Mouse (Mus musculus) heart, embryonic 10.5 days (tissue): ENCODE measurements around the gene Hes1. TPM values are rescaled to one million over a fixed set of nuclear protein-coding genes. Genes with fewer than 3 reads are reported as not detected.
A peak's percentile ranks its signal among the peaks of the same experiment; 100 is the strongest.

Experiments
- DNase-seq: peaks from one replicate; pipeline ENCODE4 v3.0.0-alpha.2; 2017; ENCODE audit warnings: low spot score
- H3K27ac ChIP-seq: fragments of 300-500 bp; sonication (generic); 2 replicates; pipeline ENCODE4 v1.5.1; 2016; ENCODE audit warnings: mild to moderate bottlenecking
- H3K27me3 ChIP-seq: fragments of 300-500 bp; sonication (generic); 2 replicates; pipeline ENCODE4 v1.6.1; 2016; ENCODE audit warnings: mild to moderate bottlenecking; ENCODE audit not compliant: poor library complexity, insufficient read depth, severe bottlenecking
- H3K36me3 ChIP-seq: fragments of 300-500 bp; sonication (generic); 2 replicates; pipeline ENCODE4 v1.6.1; 2016; ENCODE audit warnings: mild to moderate bottlenecking, moderate library complexity
- H3K4me1 ChIP-seq: fragments of 300-500 bp; sonication (generic); 2 replicates; pipeline ENCODE4 v1.6.1; 2016; ENCODE audit warnings: mild to moderate bottlenecking
- H3K4me3 ChIP-seq: fragments of 300-500 bp; sonication (generic); 2 replicates; pipeline ENCODE4 v1.5.1; 2016; ENCODE audit warnings: mild to moderate bottlenecking, moderate library complexity
- H3K9me3 ChIP-seq: fragments of 300-500 bp; sonication (generic); 2 replicates; pipeline ENCODE4 v1.6.1; 2016; ENCODE audit warnings: mild to moderate bottlenecking, moderate library complexity
- WGBS: fragments of 180-500 bp; shearing (Covaris S2); methylation state at CpG from one replicate; pipeline ENCODE4 v1.1.7; 2016; 5-methylcytosine and 5-hydroxymethylcytosine counted together
- polyA plus RNA-seq: library from polyadenylated mRNA; unstranded; fragments of >200 nt; fragmentation: Nextera tagmentation; extraction: Ambion mirVana; gene quantifications from 2 replicates; pipeline ENCODE4 v1.2.1, GENCODE M21; 2016

Gene Hes1
- polyA plus RNA-seq, 1 experiment from 2014 or later = 35.2 TPM

- Histone ChIP-seq H3K4me3 (no peak overlapping the region), H3K27me3 (peaks cover 56% of the 10 kb centered on the region), H3K4me1 (peaks cover 33% of the 10 kb centered on the region), H3K27ac (no peak overlapping the region), H3K9me3 (no peaks in the 10 kb centered on the region), H3K36me3 (no peaks in the 10 kb centered on the region)
- 52% methylated on average over 5 of the region's 5 CpGs for WGBS
- no peak for DNase-seq
Measured at GRCm38 (mm10) chr16:30034979-30035440, 29.2 kb upstream of the Hes1 start.

- Histone ChIP-seq H3K27me3 (peaks cover 59% of the 10 kb centered on the region), H3K9me3 (no peaks in the 10 kb centered on the region), H3K4me3 (no peak overlapping the region), H3K36me3 (no peaks in the 10 kb centered on the region), H3K27ac (no peak overlapping the region), H3K4me1 (peaks cover 33% of the 10 kb centered on the region)
- DNase-seq = no peak
- 78% methylated on average over 3 of the region's 3 CpGs for WGBS
Measured at GRCm38 (mm10) chr16:30036104-30036503, 28.1 kb upstream of the Hes1 start.

- Histone ChIP-seq H3K27ac (peak overlapping the region; percentile 64), H3K4me1 (peaks cover 31% of the 10 kb centered on the region), H3K27me3 (peaks cover 61% of the 10 kb centered on the region), H3K4me3 (peak overlapping the region; percentile 18), H3K36me3 (no peaks in the 10 kb centered on the region), H3K9me3 (no peaks in the 10 kb centered on the region)
- DNase-seq = no peak
- 26% methylated on average over 15 of the region's 17 CpGs for WGBS
Measured at GRCm38 (mm10) chr16:30038663-30039593, 25.3 kb upstream of the Hes1 start.

- peaks cover 59% of the 10 kb centered on the region for H3K27me3 ChIP-seq
- no peak overlapping the region for H3K27ac ChIP-seq
- no peak for DNase-seq
- H3K4me3 ChIP-seq = no peak overlapping the region
- no peaks in the 10 kb centered on the region for H3K36me3 ChIP-seq
- H3K4me1 ChIP-seq = peaks cover 22% of the 10 kb centered on the region
- WGBS = 64% methylated on average over 2 of the region's 2 CpGs
- H3K9me3 ChIP-seq = no peaks in the 10 kb centered on the region
Measured at GRCm38 (mm10) chr16:30039841-30040240, 24.3 kb upstream of the Hes1 start.

- WGBS = 73% methylated on average over 4 of the region's 4 CpGs
Measured at GRCm38 (mm10) chr16:30042859-30043258, 21.3 kb upstream of the Hes1 start.

GRCm38 (mm10) chr16:30045615-30046014, 18.6 kb upstream of the Hes1 start:
- peaks cover 8% of the 10 kb centered on the region; the same call in 1 of the 2 replicates for H3K4me1 ChIP-seq
- H3K27me3 ChIP-seq = peaks cover 20% of the 10 kb centered on the region; the same call in 1 of the 2 replicates
- H3K36me3 ChIP-seq = no peaks in the 10 kb centered on the region
- no peak overlapping the region for H3K27ac ChIP-seq
- 42% methylated on average over 5 of the region's 5 CpGs for WGBS
- DNase-seq = no peak
- no peaks in the 10 kb centered on the region for H3K9me3 ChIP-seq
- H3K4me3 ChIP-seq = no peak overlapping the region

More at GRCm38 (mm10) chr16:30042859-30043258, 21.3 kb upstream of the Hes1 start:
- no peak overlapping the region for H3K27ac ChIP-seq
- no peaks in the 10 kb centered on the region for H3K36me3 ChIP-seq
- no peak overlapping the region for H3K4me3 ChIP-seq
- no peaks in the 10 kb centered on the region for H3K9me3 ChIP-seq
- H3K4me1 ChIP-seq = peaks cover 28% of the 10 kb centered on the region
- no peak for DNase-seq
- H3K27me3 ChIP-seq = peaks cover 43% of the 10 kb centered on the region

- 80% methylated on average over 7 of the region's 7 CpGs for WGBS
- Histone ChIP-seq H3K4me3 (no peak overlapping the region), H3K4me1 (peaks cover 8% of the 10 kb centered on the region; the same call in 1 of the 2 replicates), H3K9me3 (no peaks in the 10 kb centered on the region), H3K27ac (no peak overlapping the region), H3K27me3 (peaks cover 20% of the 10 kb centered on the region; the same call in 1 of the 2 replicates), H3K36me3 (no peaks in the 10 kb centered on the region)
- DNase-seq = no peak
Measured at GRCm38 (mm10) chr16:30047010-30047409, 17.2 kb upstream of the Hes1 start.

GRCm38 (mm10) chr16:30047421-30047831, 16.8 kb upstream of the Hes1 start:
- H3K4me3 ChIP-seq = no peak overlapping the region
- H3K9me3 ChIP-seq = no peaks in the 10 kb centered on the region
- DNase-seq = no peak
- 34% methylated on average over 11 of the region's 11 CpGs for WGBS
- peaks cover 16% of the 10 kb centered on the region; the same call in 1 of the 2 replicates for H3K27me3 ChIP-seq
- 0 out of 2 replicates have a peak overlapping the region, but pooled peaks have one; percentile 17 for H3K27ac ChIP-seq
- H3K4me1 ChIP-seq = peaks cover 8% of the 10 kb centered on the region; the same call in 1 of the 2 replicates
- no peaks in the 10 kb centered on the region for H3K36me3 ChIP-seq

GRCm38 (mm10) chr16:30050767-30051490, 13.3 kb upstream of the Hes1 start:
- Histone ChIP-seq H3K36me3 (no peaks in the 10 kb centered on the region), H3K4me1 (peaks cover 21% of the 10 kb centered on the region; the same call in 1 of the 2 replicates), H3K27ac (no peak overlapping the region), H3K27me3 (0 out of 2 replicates have a peak, but pooled peaks cover 3% of the 10 kb centered on the region), H3K9me3 (no peaks in the 10 kb centered on the region), H3K4me3 (no peak overlapping the region)
- 67% methylated on average over 10 of the region's 10 CpGs for WGBS
- no peak for DNase-seq

GRCm38 (mm10) chr16:30052271-30052670, 11.9 kb upstream of the Hes1 start:
- H3K36me3 ChIP-seq = no peaks in the 10 kb centered on the region
- H3K4me3 ChIP-seq = no peak overlapping the region
- peaks cover 19% of the 10 kb centered on the region; the same call in 1 of the 2 replicates for H3K4me1 ChIP-seq
- 0 out of 2 replicates have a peak, but pooled peaks cover 3% of the 10 kb centered on the region for H3K27me3 ChIP-seq
- 65% methylated on average over 2 of the region's 2 CpGs for WGBS
- H3K9me3 ChIP-seq = no peaks in the 10 kb centered on the region
- no peak for DNase-seq
- no peak overlapping the region for H3K27ac ChIP-seq

- 64% methylated on average over 16 of the region's 16 CpGs for WGBS
- no peaks in the 10 kb centered on the region for H3K9me3 ChIP-seq
- no peak for DNase-seq
Measured at GRCm38 (mm10) chr16:30052839-30053511, 11.2 kb upstream of the Hes1 start.

GRCm38 (mm10) chr16:30054541-30054940, 9.6 kb upstream of the Hes1 start:
- Histone ChIP-seq H3K27me3 (0 out of 2 replicates have a peak, but pooled peaks cover 3% of the 10 kb centered on the region), H3K4me3 (no peak overlapping the region), H3K27ac (no peak overlapping the region), H3K9me3 (no peaks in the 10 kb centered on the region), H3K36me3 (no peaks in the 10 kb centered on the region), H3K4me1 (peaks cover 29% of the 10 kb centered on the region)
- no peak for DNase-seq
- WGBS = 61% methylated on average over 4 of the region's 4 CpGs

More at GRCm38 (mm10) chr16:30052839-30053511, 11.2 kb upstream of the Hes1 start:
- Histone ChIP-seq H3K4me1 (peaks cover 13% of the 10 kb centered on the region), H3K27me3 (0 out of 2 replicates have a peak, but pooled peaks cover 3% of the 10 kb centered on the region), H3K27ac (0 out of 2 replicates have a peak overlapping the region, but pooled peaks have one; percentile 16), H3K36me3 (no peaks in the 10 kb centered on the region), H3K4me3 (no peak overlapping the region)
